Mouse (Mus musculus): ENCODE results near the gene Arl3.

Gene Arl3

DNA sequence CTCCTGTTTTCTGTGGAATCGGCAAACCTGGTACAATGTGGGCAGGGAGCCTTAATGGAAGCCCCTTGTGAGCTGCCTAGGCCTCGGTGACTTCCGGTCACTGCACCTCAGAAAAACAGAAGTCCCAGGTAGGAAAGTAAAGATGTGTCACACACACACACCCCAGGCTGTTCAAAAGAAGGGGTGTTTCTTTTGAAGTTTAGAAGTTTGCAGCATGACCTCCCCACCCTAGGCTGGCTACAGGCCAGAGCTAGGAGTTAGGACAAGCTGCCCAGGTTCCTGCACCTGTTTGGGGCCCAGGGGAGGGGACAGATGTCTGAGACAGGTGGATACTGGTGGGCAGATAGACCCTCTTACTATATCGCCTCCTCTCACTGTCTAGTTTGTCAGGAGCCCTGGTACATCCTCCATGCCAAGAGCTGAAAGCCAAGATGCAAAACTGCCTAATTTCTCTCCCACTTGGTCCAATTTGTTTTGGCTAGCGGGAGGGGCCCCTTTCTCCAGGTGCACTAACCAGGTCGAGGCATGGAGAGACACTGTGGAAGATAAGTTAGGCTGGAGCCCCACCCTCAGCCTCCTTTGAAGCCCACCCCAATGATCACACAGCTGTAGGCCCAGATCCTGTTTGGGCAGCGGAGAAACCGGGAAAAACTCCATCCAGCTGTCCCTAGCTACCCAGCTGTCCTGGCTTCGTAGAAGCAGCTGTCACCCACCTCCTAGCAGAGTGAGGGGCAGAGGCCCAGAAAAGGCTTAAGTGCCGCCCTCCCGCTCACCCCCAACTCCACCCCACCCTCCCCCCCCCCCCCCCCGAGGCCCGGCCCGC is 55.3 kb downstream of the Arl3 start:
- 27% methylated on average over 14 of the region's 14 CpGs for WGBS

DNA sequence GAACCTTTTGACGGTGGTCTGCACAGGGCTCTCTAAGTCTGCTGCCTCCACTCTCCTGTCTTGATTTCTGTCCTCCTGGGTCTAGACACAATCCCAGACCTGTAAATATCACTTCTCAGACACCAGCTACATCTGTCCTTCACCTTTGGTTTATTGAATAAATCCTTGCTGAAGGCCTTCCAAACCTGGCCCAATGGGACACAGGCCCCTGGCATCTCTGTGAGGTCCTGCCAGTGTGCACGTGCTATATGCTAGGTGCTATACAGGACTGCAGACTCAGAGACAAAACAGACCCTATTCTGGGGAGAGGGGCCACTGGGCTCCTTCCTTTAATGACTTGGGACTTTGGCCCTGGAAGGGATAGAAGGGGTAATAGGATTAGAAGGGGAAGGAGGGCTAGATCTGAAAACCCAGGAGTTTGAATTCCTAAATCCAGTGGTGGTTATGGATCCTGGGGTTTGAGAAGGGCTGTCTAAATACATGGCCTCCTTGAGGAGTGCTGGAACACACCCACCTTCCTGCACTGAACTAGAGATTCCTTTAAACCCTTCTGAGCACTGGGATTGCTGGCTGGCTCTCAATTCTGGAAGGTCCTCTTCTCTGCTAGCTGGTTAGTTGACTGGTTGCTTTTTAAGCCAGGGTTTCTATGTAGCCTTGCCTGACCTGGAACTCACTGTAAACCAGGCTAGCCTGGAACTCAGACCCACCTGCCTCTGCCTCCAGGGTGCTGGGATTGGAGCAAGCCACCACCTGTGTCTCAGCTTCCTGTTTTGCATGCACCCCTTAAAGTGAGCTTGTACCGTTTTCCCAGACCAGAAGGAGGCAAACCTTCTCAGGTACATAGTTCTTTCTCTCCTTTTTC is 56.1 kb downstream of the Arl3 start:
- WGBS = 61% methylated on average over 3 of the region's 3 CpGs

DNA sequence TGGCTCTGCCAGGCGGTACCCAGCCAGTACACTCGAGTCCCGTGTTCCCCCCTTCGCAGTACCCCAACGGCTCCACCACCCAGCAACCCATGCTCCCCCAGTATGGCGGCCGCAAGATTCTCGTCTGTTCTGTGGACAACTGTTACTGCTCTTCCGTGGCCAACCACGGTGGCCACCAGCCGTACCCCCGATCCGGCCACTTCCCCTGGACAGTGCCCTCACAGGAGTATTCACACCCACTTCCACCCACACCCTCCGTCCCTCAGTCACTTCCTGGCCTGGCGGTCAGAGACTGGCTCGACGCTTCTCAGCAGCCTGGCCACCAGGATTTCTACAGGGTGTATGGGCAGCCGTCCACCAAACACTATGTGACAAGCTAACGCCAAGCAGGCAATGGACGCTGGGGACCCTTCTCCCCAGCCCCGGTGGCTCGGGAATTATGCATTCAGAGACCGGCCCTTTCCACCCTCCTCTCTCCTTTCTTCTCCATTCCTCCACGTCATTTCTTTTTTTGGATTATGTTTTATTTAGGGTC is 57.6 kb downstream of the Arl3 start:
- WGBS = 77% methylated on average over 24 of the region's 24 CpGs

DNA sequence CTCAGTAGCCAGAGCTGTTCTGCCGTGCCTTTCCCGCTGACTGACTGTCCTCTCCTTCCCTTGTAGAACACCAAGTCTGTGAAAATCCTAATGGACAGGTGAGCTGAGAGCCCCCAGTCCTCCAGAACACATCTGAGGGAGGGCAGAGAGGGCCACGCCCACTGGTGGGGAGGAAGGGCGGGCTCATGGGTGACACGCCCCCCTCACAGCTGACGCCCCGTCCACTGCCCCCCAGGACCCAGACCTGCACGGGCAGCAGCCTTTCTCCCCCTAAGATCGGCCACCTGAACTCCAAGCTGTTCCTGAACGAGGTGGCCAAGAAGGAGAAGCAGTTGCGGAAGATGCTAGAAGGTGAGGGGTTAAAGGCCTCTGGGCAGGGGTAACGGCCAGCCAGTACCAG is 58.6 kb downstream of the Arl3 start:
- WGBS = 80% methylated on average over 12 of the region's 12 CpGs

DNA sequence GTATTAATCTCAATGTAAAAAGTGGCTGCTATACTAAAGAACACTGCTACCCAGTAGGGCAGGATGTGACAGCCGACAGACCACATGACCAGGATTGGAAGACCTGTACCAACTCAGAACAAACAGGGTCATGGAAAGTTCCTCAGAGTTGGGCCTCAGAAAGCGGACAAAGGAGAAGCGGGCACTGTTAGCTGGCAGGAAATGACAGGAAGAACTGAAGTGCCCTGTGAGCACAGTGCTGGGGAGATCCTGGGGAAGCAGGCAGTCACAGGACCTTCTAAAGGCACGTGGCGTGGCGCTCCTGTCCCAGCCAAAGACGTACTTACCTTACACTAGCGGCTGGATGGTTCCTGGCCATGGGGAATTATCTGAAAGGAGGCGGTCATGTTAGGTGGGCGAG is 61.7 kb downstream of the Arl3 start:
- 61% methylated on average over 10 of the region's 10 CpGs for WGBS

DNA sequence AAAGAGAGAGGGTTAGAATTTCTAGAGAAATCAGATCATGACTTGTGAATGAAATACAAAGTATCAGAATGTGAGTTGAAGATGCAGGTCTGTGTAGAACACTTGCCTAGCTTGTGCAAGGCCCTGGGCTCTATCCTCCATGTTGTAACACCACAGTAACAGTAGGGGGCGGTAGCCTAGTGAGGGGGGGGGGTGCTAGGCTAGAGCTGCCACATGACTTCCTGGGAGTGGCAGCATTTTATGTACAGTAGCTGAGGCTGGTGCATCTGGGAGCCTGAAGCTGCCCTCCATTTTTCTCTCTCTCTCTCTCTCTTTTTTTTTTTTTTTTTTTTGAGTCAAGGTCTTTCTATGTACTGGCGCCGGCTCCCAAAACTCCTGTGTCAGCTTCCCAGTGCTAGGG is 62.2 kb downstream of the Arl3 start:
- WGBS = 46% methylated on average over 3 of the region's 3 CpGs

DNA sequence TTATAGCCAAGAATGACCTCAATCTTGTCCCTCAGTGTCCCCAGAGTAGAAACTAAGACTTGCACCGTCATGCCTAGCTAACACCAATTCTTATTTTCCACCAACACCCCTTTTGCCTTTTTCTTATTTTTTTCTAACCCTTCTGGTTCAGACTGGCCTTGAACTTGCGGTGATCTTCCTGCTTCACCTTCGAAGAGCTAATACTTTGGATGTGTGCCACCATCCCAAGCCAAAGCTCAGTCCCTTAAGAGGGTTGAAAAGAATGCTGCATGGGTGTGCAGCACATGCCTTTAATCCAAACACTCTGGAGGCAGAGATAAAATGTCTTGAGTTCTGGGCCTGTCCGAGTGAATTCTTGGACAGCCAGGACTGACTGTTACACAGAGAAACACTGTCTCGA is 62.6 kb downstream of the Arl3 start:
- 50% methylated on average over 5 of the region's 5 CpGs for WGBS

DNA sequence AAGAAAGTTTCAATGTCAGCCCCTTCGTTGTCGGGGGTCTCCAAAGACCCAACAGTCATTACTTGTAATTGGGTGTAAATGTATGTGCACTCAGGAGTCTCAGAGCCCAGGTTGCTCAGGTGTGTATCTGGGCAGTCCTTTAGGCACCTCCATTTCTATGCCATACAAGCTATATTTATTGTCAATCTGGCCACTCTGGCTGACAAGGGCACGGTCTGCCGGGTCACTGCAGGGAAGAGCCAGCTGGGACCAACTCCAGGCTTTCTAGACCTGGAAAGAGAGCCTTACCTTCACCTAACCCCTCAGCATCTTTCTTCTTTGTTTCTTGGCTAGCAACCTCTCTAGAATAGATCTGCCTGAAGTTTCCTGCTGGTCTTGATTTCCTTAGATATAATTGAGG is 63.3 kb downstream of the Arl3 start:
- WGBS = 62% methylated on average over 4 of the region's 4 CpGs

DNA sequence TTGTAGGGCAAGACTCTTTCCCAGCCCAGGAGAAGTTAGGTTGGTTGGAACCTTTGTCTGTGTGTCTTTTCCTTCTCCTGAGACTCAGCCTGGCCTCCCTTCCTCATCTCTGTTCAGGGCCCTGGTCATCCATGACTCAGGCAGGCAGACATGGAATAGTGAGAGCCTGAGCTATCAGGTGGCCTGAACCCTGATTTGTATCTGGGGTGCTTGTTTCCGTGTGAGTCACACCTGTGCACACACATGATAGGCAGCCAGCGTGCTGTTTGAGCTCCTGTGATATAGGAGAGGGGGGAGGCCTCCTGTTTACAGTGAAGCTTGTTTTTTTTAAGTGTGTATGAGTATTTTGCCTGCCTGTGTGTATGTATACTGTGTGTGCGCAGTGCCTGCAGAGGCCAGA is 63.8 kb downstream of the Arl3 start:
- WGBS = 70% methylated on average over 3 of the region's 3 CpGs

DNA sequence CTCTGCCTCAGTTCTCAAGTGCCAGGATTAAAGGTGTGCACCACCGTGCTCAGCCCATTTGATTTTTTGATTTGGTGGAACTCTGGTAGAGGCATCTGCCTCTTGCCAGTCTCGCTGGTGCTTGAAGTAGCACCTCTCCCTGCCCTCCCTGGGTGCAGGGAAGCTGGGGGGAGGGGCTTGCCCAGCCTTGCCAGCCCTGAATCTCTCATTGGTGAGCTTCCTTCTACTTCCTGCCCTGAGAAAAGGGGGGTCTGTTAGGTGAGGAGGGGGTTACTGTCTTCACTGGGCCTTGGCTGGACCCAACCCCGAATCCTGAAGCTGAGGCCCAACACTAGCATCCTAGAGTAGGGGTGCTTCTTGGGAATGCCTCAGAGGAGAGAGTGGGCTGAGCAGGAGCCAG is 64.3 kb downstream of the Arl3 start:
- 49% methylated on average over 3 of the region's 3 CpGs for WGBS

DNA sequence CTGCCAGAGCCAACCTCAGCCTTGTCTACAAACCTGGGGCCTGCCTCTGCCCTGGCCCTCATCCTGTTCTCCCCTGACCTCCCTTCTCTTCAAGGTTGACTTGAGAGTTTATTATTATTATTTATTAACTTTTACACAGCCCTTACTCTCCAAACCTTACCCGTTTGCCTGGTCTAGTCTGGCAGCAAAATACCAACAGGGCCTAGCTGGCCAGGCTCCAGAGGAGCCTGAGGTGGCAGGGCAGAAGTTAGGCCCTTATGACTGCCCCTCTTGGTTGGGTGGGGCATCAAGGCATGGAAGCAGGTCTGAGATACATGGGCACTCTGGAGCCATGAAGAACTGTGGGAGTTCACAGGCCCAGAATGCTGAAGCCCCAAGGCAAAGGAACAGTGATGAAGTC is 65.2 kb downstream of the Arl3 start:
- 39% methylated on average over 1 of the region's 1 CpGs for WGBS

DNA sequence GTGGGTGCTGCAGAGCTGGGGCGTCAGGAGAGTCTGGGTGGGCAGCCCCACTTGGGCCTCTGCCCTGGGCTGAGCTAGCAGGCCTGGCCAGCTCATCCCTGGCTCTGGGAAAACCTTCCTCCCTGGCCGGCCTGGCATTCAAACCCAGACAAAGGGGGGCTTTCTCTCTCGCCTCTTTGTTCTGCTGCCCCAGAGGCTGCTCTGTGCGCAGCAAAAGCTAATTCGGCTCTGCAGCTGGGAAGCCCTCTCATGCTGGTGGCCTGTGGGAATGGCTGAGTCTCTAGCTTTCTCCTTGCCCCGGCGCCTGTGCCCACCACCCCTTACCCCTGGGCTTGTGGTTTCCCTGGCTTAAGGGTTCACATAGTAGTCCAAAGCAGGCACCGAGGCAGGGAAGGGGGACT is 65.8 kb downstream of the Arl3 start:
- WGBS = 41% methylated on average over 8 of the region's 8 CpGs

DNA sequence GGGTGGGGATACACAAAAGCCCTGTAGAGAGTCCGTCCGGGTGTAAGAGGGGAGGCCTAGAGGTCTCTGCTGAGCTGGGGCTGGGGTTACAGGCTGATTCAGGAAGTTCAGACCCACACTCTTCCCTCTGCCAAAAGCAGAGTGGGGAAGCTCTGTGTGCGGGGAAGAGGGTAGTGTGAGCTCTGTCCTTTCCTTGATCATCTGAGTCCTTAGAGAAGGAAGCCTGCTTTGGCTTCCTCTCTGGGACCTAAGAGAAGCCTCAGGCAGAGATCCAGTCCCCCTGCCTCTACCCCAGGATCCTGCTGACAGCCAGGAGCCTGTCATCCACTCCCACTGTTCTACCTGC is 66.7 kb downstream of the Arl3 start:
- WGBS = 24% methylated on average over 3 of the region's 3 CpGs

DNA sequence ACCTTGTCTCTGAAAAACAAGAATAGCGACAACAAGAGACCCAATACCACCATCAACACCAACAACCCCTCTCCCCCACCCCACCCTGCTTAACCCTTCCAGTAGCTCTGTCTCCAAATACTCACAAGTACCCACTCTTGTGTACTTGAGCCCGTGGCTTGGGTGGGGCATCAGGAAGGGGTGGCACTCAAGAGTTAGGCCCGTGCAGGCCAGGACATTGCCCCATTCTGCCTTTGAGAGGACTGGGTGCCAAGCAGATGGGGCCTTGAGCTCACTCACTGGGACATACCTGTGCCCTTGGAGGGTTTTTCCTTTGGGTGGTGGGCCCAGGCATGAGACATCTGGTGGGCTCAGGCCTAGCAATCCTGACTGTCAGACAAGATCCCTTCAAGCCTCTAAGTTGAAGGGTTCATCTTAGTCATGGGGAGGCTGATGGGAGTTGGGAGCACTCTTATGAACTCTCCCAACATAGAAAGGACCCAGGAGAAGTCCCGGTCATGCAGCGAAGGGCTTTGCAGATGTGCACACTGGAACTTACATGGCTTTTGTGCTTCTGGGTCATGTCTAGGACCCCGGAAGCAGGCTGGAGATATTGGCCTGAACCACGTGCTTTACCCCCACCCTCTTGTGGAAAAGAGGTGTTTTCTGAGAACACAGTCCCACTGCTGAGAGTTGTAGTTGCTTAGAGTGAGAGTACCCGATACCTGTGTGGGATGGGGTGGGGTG is 67.2 kb downstream of the Arl3 start:
- 50% methylated on average over 8 of the region's 8 CpGs for WGBS

DNA sequence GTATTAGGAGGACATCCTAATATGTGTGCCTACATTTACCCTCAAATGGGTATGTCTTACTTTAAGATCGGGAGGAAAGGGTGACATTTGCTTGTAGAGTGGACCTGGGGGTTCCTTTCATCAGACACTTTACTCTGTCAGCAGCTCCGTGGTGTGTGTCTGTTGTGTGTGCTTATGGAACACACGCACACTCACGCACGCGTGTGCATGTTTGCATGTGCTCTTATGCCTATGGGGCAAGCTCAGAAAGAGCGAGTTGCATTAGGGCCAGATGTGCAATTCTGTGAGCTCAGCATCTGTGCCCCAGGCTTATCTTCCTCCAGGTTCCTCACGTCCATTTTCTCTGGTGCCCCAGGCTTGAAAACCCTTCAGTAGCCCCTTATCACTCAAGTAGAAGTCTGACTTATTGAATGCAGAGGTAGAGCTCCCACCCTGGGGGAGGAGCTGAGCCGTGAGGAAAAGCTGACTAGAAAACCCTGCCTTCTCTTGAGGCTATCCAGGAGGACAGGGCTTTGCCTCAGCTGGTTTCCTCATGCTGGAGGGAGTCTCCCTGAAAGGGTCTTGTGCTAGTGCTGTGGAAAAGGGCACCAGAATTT is 68.1 kb downstream of the Arl3 start:
- 35% methylated on average over 9 of the region's 9 CpGs for WGBS

DNA sequence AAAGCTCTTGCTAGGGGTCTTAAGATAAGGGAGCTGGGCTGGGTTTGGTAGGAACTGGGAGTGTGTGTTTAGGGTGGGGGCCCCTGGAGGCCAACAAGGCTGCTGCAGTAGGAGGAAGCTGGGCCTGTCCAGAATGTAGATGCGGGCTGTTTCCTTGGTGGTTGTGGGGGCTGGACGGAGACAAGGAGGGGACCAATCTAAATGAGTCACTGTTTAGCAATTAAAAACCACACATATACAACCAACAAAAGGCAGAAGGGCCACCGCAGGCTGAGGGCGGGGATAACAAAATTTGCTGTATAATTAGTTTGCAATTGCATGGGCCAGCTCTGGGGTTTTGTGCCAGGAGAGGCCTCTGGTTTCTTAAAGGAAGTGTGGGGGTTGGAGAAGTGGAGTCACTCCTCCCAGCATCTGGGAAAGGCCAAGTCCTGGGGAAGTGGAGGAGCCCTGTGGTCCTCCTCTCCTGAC is 68.9 kb downstream of the Arl3 start:
- WGBS = 0% methylated on average over 4 of the region's 4 CpGs

DNA sequence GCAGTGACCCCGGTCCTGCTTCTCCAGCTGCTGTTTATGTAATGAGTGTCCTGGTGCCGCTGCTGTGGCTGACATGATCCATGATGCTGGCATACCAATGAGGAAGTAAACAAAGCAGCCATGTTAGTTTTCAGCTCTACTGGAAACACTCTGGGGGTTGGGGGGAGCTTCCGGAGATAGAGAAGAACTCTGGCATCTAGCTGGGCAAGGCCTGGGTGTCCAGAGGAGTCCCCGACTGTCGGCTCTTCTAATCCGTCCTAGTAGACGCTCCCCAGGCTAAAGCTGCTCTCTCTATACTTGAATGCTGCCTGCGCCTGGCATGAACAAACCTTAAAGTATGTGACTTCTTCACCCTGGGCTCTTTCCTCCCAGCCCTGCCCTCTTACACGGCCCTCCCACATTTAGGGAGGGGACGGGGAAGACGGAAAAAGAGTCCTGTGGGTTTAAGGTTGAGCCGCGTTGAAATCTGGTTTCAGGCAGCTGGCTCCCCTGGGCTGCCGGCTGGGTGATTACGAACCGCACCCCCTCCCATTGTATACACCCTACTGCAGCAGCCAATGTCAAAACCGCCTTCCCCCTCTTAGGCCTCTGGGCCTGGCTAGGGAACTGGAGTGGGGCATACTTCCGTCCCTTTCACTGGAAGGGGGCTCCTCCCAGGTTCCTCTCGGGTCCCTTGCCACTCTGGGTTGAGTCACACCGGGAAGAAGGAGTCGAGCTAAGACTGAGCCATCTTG is 69.5 kb downstream of the Arl3 start:
- WGBS = under 1% methylated on average over 21 of the region's 21 CpGs

DNA sequence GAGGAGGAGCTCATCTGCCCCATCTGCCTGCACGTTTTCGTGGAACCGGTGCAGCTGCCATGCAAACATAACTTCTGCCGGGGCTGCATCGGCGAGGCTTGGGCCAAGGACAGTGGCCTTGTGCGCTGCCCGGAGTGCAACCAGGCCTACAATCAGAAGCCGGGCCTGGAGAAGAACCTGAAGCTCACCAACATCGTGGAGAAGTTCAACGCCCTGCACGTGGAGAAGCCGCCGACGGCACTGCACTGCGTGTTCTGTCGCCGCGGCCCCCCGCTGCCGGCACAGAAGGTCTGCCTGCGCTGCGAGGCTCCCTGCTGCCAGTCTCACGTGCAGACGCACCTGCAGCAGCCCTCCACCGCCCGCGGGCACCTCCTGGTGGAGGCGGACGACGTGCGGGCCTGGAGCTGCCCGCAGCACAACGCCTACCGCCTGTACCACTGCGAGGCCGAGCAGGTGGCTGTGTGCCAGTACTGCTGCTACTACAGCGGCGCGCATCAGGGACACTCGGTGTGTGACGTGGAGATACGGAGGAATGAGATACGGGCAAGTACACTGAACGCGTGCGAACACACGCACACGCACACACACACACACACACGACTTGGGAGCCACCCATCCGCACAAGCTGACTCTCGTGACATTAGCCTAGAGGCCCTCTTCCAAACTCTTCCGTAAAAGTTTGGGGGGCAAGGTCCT is 70.4 kb downstream of the Arl3 start:
- WGBS = 1% methylated on average over 53 of the region's 53 CpGs

DNA sequence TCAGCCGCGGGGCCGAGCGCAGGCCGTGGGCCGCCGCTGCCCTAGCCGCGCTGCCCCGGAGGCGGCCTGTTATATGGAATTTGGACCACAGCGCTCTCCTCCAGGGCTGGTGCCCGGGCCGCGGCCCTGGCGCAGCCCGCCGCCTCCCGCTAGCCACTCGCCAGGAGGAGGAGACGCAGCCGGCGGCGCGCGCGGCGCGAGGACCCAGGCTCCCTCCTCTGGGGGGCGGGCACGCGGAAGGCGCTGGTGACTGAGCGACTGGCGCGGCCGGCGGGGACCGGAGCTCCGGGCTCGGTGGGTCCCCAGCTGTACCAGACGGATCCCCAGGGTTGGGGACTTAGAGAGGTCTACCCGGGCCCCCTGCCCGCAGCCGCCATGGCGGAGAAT is 70.9 kb downstream of the Arl3 start:
- under 1% methylated on average over 46 of the region's 46 CpGs for WGBS

DNA sequence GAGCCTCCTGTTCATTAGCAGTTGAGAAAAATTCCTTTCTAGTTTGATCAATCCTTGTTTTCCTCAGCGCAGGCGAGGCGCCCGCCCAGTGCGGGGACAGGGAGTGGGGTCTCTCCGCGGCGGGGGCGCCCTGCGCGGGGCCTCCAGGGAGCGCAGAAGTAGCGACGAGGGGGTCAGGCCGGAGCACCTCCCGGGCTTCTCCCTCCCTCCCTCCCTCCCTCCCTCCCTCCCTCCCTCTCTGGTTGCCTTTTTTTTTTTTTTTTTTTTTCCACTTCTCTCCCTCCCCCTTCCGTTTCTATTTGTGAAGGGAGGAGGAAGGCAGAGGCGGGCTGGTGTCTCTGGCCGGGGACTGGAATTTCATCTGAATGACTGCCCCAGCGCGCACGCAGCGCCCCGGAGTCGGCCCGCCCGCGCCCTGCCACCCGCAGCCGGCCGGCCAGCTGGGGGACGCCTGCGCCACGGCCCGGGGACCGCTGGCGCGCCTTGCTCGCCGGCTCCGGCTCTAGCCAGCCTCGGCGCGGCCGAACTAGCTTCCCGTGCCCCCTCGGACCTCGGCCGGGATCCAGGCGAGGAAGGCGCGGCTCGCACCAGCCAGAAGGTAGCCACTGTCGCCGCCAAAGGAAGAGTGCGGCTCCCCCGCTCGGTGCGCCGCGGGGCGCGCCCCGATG is 71.5 kb downstream of the Arl3 start, which contains the start of gene Trim8:
Gene Trim8 (plus strand): TSS at position 302 of the 668 bp plus-strand sequence.
- 1% methylated on average over 55 of the region's 64 CpGs for WGBS

Measured in cerebral cortex, adult 2 months (tissue).